ENCODE assay signal across 16 mouse cellular contexts in the genomic region with DNA sequence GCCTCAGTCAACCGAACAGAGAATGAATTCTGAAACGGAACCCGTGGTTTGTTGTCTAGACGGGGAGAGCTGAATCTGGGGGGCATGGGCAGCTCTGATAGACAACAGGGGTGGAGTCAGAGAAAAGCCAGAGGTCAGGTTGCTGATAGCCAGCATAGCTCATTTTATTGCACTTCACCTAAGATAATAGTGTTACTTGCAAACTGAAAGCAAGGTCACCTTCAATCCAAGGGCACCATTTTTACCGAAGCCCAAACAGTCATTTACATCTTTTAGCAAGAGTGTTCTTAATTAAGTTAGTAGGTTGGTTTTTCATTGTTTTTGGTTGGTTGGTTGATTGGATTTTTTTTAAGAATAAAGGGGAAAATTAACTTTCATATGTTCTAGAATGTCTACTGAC. TPM values are rescaled to one million over a fixed set of nuclear protein-coding genes. Genes with fewer than 3 reads are reported as not detected.
DNase-seq lines count a peak whose midpoint lies in the region; ATAC-seq and TF ChIP-seq lines count a peak whose summit lies in the region.
"Had no signal": no experiment of that assay in that cellular context is flagged by ENCODE, and none has a peak within 500 bp of the region (broad histone marks: within the 10 kb centered on the region; RNA-seq: fewer than 3 reads in every experiment).

No protein-coding gene starts in this region.

- in situ Hi-C loops in ES-E14 (cut with MboI; ENCODE audit: low sequenced_read_pairs in 2 of 2, unreplicated experiment in 2 of 2) = no loop called here

- no peak for DNase-seq in kidney, postnatal 0 days (ENCODE audit: low spot score)
- no peak for DNase-seq in kidney, adult 9 months
- DNase-seq in ES-E14 (ENCODE audit: low read depth, low spot score) = no peak
- DNase-seq in T-cell, adult 2 months (ENCODE audit: low spot score) = no peak
- DNase-seq: adrenal gland, postnatal 14 days; cerebellum, adult 2 months; cerebellum, postnatal 25 days; gastrocnemius, postnatal 25 days; heart, adult 18-20 months; heart, postnatal 4 days had no signal

- 56% methylated on average over 5 of the region's 5 CpGs for whole genome bisulfite sequencing in kidney, postnatal 0 days
- WGBS in intestine, postnatal 0 days = 38% methylated on average over 5 of the region's 5 CpGs
- 78% methylated on average over 5 of the region's 5 CpGs for WGBS in forebrain, embryonic 15.5 days

- H3K27me3 ChIP-seq in kidney, postnatal 0 days (ENCODE audit: insufficient read depth, low read length) = no peaks in the 10 kb centered on the region
- H3K27me3 ChIP-seq in intestine, postnatal 0 days (replicated peaks; ENCODE audit: control insufficient read depth, insufficient read depth, low read length) = no peaks in the 10 kb centered on the region
- no peaks in the 10 kb centered on the region for H3K27me3 ChIP-seq in forebrain, embryonic 15.5 days
- H3K27me3 ChIP-seq: embryonic facial prominence, embryonic 15.5 days had no signal

- TF ChIP-seq CTCF in kidney, postnatal 0 days (IDR thresholded peaks at IDR 0.05; ENCODE audit: low read depth) = no peak
- no peak for TF ChIP-seq CTCF in intestine, postnatal 0 days (IDR thresholded peaks at IDR 0.05; ENCODE audit: low read depth)

- H3K36me3 ChIP-seq in kidney, postnatal 0 days (ENCODE audit: insufficient read depth, low read length) = no peaks in the 10 kb centered on the region
- peaks cover under 1% of the 10 kb centered on the region; the same call in 1 of the 2 replicates for H3K36me3 ChIP-seq in ES-E14 (ENCODE audit: control insufficient read depth, insufficient read depth, low read length, poor library complexity, severe bottlenecking)
- H3K36me3 ChIP-seq in intestine, postnatal 0 days (ENCODE audit: control insufficient read depth, insufficient read depth) = no peaks in the 10 kb centered on the region
- H3K36me3 ChIP-seq in forebrain, embryonic 15.5 days = no peaks in the 10 kb centered on the region
- H3K36me3 ChIP-seq: embryonic facial prominence, embryonic 15.5 days had no signal

- H3K9me3 ChIP-seq in kidney, postnatal 0 days (replicated peaks; ENCODE audit: low read length) = no peaks in the 10 kb centered on the region
- no peaks in the 10 kb centered on the region for H3K9me3 ChIP-seq in ES-E14 (ENCODE audit: control insufficient read depth, insufficient read depth, low read depth, low read length)
- no peaks in the 10 kb centered on the region for H3K9me3 ChIP-seq in intestine, postnatal 0 days (ENCODE audit: control insufficient read depth)
- H3K9me3 ChIP-seq in forebrain, embryonic 15.5 days = no peaks in the 10 kb centered on the region
- H3K9me3 ChIP-seq: embryonic facial prominence, embryonic 15.5 days had no signal

- H3K4me1 ChIP-seq in kidney, postnatal 0 days (replicated peaks; ENCODE audit: insufficient read depth, low read length) = no peaks in the 10 kb centered on the region
- H3K4me1 ChIP-seq in ES-E14 (ENCODE audit: control insufficient read depth in 2 of 2, insufficient read depth in 2 of 2, low read length in 2 of 2, poor library complexity in 1 of 2) = peaks cover 8 to 33% of the 10 kb centered on the region in 2 experiments
- H3K4me1 ChIP-seq in intestine, postnatal 0 days (replicated peaks; ENCODE audit: control insufficient read depth, insufficient read depth, low read length) = peaks cover 15% of the 10 kb centered on the region
- H3K4me1 ChIP-seq in forebrain, embryonic 15.5 days = peaks cover 13% of the 10 kb centered on the region

- no peak overlapping the region for H3K9ac ChIP-seq in kidney, postnatal 0 days (ENCODE audit: low read depth, low read length)
- H3K9ac ChIP-seq in ES-E14 (ENCODE audit: insufficient read depth, low read depth, low read length, poor library complexity, severe bottlenecking) = peak overlapping the region; percentile 9; the same call in 1 of the 2 replicates
- no peak overlapping the region for H3K9ac ChIP-seq in intestine, postnatal 0 days (ENCODE audit: low read depth, low read length)
- H3K9ac ChIP-seq in forebrain, embryonic 15.5 days (replicated peaks) = no peak overlapping the region
- H3K9ac ChIP-seq: embryonic facial prominence, embryonic 15.5 days; hindbrain, embryonic 14.5 days had no signal

- no peak for ATAC-seq in kidney, postnatal 0 days (replicated peaks; ENCODE audit: low FRiP score, low read depth)
- peak; percentile 10 for ATAC-seq in intestine, postnatal 0 days
- ATAC-seq in forebrain, embryonic 15.5 days (replicated peaks) = no peak
- no peak for ATAC-seq in monocyte, adult 5-6 weeks (replicated peaks; ENCODE audit: insufficient number of reproducible peaks, low FRiP score, low TSS enrichment, poor library complexity, severe bottlenecking)
- ATAC-seq: midbrain, embryonic 16.5 days had no signal

- no peak overlapping the region for H3K4me3 ChIP-seq in kidney, postnatal 0 days (replicated peaks; ENCODE audit: low read depth, low read length)
- no peak overlapping the region; a peak in 1 of 4 replicates for H3K4me3 ChIP-seq in ES-E14 (ENCODE audit: insufficient read depth in 1 of 2, low read depth in 1 of 2, low read length in 2 of 2, poor library complexity in 1 of 2, severe bottlenecking in 1 of 2)
- H3K4me3 ChIP-seq in intestine, postnatal 0 days (ENCODE audit: low read depth, low read length) = no peak overlapping the region
- no peak overlapping the region for H3K4me3 ChIP-seq in forebrain, embryonic 15.5 days
- H3K4me3 ChIP-seq: embryonic facial prominence, embryonic 15.5 days had no signal

- peak overlapping the region; percentile 33; the same call in 1 of the 2 replicates for H3K27ac ChIP-seq in kidney, postnatal 0 days
- peak overlapping the region; percentile 48 for H3K27ac ChIP-seq in ES-E14 (ENCODE audit: insufficient read depth, low read depth, low read length, poor library complexity, severe bottlenecking)
- H3K27ac ChIP-seq in intestine, postnatal 0 days (ENCODE audit: low read depth, low read length) = peak overlapping the region; percentile 84
- no peak overlapping the region for H3K27ac ChIP-seq in forebrain, embryonic 15.5 days (replicated peaks)
- H3K27ac ChIP-seq: embryonic facial prominence, embryonic 15.5 days; hindbrain, embryonic 14.5 days had no signal

- H3K4me2 ChIP-seq in kidney, postnatal 0 days (ENCODE audit: low read length) = no peak overlapping the region
- H3K4me2 ChIP-seq in intestine, postnatal 0 days (replicated peaks; ENCODE audit: low read depth) = peak overlapping the region; percentile 47; the same call in 1 of the 2 replicates
- no peak overlapping the region for H3K4me2 ChIP-seq in forebrain, embryonic 15.5 days (replicated peaks)
- H3K4me2 ChIP-seq: embryonic facial prominence, embryonic 15.5 days; hindbrain, embryonic 14.5 days had no signal

TF ChIP-seq in ES-E14, 5 proteins besides CTCF, POLR2A, EP300 and RAD21:
- no peak for TF ChIP-seq ZNF384 (IDR thresholded peaks at IDR 0.05; ENCODE audit: low read depth, low read length)
- TF ChIP-seq ZC3H11A (IDR thresholded peaks at IDR 0.05; ENCODE audit: borderline replicate concordance, low read depth, low read length) = no peak
- TF ChIP-seq HCFC1 (IDR thresholded peaks at IDR 0.05; ENCODE audit: borderline replicate concordance, insufficient read depth, low read length) = no peak
- no peak for TF ChIP-seq CHD2 (IDR thresholded peaks at IDR 0.05; ENCODE audit: low read depth, low read length)
- no peak for TF ChIP-seq MAFK (IDR thresholded peaks at IDR 0.05; ENCODE audit: insufficient read depth, low read depth, low read length)
TF ChIP-seq in ES-E14: peak in this region for 0.

RNA-seq across cellular contexts. Expression of a gene that starts 12.2 kb away (rescaled TPM):
- polyA plus RNA-seq in kidney, postnatal 0 days (2015; fragmentation: Nextera tagmentation; extraction: Ambion mirVana) = 45.9 and 50.8 TPM in 2 replicates
- total RNA-seq in ES-E14 (2012; rRNA removed) = 44.3 and 122 TPM in 2 replicates
- 58.6 and 63.4 TPM in 2 replicates for polyA plus RNA-seq in intestine, postnatal 0 days (2015; fragmentation: Nextera tagmentation; extraction: Ambion mirVana)
- 0.27 and 0.36 TPM in 2 replicates for polyA plus RNA-seq in forebrain, embryonic 15.5 days (2015; fragmentation: Nextera tagmentation; extraction: Ambion mirVana)
- 7.2 to 11.8 TPM (median 7.5 TPM) in 3 replicates for total RNA-seq in monocyte, adult 5-6 weeks (2017)

Comparison
In these comparisons a context has a peak if more than half of its experiments do, and no peak if none do; other contexts are left out.
1. RNA of a gene that starts 12.2 kb away (polyA plus RNA-seq): 58.6 to 63.4 TPM in intestine, postnatal 0 days and 45.9 to 50.8 TPM in kidney, postnatal 0 days; 0.27 to 0.36 TPM in forebrain, embryonic 15.5 days; every median in the first group is over 10 times any median in the second.